Mouse (Mus musculus) MEL (cell line): Measurements from ENCODE around the gene Mylk4.

Source experiments
- CTCF ChIP-seq, 3 experiments: IDR thresholded peaks in 2 of 3; conservative IDR thresholded peaks in 1 of 3; 2 replicates each; pipeline ENCODE4 v1.5.1; 2011 to 2012; ENCODE audit warnings: low read length in 3 of 3, low read depth in 2 of 3, mild to moderate bottlenecking in 2 of 3, improper control_type of control experiment in 1 of 3, inconsistent platforms in 1 of 3, mixed read lengths in 1 of 3, moderate library complexity in 1 of 3; ENCODE audit not compliant: control insufficient read depth in 1 of 3, insufficient read depth in 1 of 3, poor library complexity in 1 of 3, severe bottlenecking in 1 of 3
- ETS1 ChIP-seq: IDR thresholded peaks from 2 replicates; pipeline ENCODE4 v1.6.1; 2012; ENCODE audit warnings: low read depth, mild to moderate bottlenecking, inconsistent platforms, low read length, improper control_type of control experiment, moderate library complexity
- HCFC1 ChIP-seq: IDR thresholded peaks from 2 replicates; pipeline ENCODE4 v1.6.1; 2012; ENCODE audit warnings: low read depth, mild to moderate bottlenecking, inconsistent platforms, low read length, improper control_type of control experiment, moderate library complexity
- MEF2A ChIP-seq: IDR thresholded peaks from 2 replicates; pipeline ENCODE4 v1.6.1; 2014; ENCODE audit warnings: low read depth, mild to moderate bottlenecking, inconsistent platforms, low read length, improper control_type of control experiment; ENCODE audit not compliant: poor library complexity, insufficient replicate concordance, severe bottlenecking; ENCODE audit errors: extremely low read depth
- MXI1 ChIP-seq: IDR thresholded peaks from 2 replicates; pipeline ENCODE4 v1.6.1; 2011; ENCODE audit warnings: mild to moderate bottlenecking, low read depth, low read length, improper control_type of control experiment
- POLR2A ChIP-seq, 2 experiments: IDR thresholded peaks; 2 replicates each; pipeline ENCODE4 v1.6.1; 2011 to 2012; ENCODE audit warnings: low read length in 2 of 2, mild to moderate bottlenecking in 2 of 2, control low read depth in 1 of 2, improper control_type of control experiment in 1 of 2, low read depth in 1 of 2, moderate library complexity in 1 of 2; ENCODE audit not compliant: control insufficient read depth in 1 of 2, insufficient read depth in 1 of 2, poor library complexity in 1 of 2
- TAL1 ChIP-seq: IDR thresholded peaks from 2 replicates; pipeline ENCODE4 v1.6.1; 2012; ENCODE audit warnings: mild to moderate bottlenecking, inconsistent platforms, low read length, moderate library complexity, mixed read lengths
- ZMIZ1 ChIP-seq: IDR thresholded peaks from 2 replicates; pipeline ENCODE4 v1.6.1; 2012; ENCODE audit warnings: low read depth, mild to moderate bottlenecking, inconsistent platforms, low read length, improper control_type of control experiment, moderate library complexity

DNA sequence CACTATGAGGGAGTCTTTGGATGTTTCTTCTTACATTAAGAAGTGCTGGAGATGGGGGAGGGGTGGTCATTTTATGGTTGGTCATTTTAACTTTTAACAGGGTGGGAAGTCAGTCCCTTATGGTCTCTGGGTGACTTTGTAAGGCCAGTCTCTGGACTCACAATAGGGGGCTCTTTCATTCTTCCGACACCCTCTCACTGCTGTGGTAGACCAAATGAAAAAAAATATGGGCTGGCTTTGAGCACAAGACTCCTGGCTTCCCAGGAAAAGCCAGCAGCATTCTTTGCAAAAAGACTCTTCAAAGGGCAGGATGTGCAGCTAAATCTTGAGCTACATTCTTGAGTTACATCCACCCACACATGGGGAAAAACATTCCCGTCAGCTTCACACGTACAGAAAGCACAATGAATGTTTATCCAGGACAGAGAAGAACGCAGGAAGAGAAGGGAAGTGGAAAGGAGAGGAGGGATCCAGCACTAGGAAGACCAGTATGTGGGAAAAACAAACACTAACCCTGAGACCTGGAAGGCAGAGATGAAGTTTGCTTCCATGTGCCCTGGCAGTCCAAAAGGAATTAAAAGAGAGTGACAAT is 31.6 kb downstream of the Mylk4 start:
- TF ChIP-seq POLR2A (IDR thresholded peaks at IDR 0.05; ENCODE audit: control insufficient read depth in 1 of 2, insufficient read depth in 1 of 2, low read depth in 1 of 2, low read length in 2 of 2, poor library complexity in 1 of 2) (no peak), TAL1 (no peak), MXI1 (no peak), ZMIZ1 (no peak), CTCF (IDR thresholded peaks at IDR 0.05 in 2 of 3, conservative IDR thresholded peaks at IDR 0.05 in 1 of 3; ENCODE audit: control insufficient read depth in 1 of 3, insufficient read depth in 1 of 3, low read depth in 2 of 3, low read length in 3 of 3, poor library complexity in 1 of 3, severe bottlenecking in 1 of 3) (no peak), HCFC1 (no peak), MEF2A (no peak), ETS1 (no peak)
